Mouse (Mus musculus): ENCODE results near the gene Ints7. TPM values are rescaled to one million over a fixed set of nuclear protein-coding genes. Genes with fewer than 3 reads are reported as not detected.
A peak's percentile ranks its signal among the peaks of the same experiment; 100 is the strongest.

The Ints7 gene
- polyA plus RNA-seq, 1 experiment: 37.1 TPM

DNA sequence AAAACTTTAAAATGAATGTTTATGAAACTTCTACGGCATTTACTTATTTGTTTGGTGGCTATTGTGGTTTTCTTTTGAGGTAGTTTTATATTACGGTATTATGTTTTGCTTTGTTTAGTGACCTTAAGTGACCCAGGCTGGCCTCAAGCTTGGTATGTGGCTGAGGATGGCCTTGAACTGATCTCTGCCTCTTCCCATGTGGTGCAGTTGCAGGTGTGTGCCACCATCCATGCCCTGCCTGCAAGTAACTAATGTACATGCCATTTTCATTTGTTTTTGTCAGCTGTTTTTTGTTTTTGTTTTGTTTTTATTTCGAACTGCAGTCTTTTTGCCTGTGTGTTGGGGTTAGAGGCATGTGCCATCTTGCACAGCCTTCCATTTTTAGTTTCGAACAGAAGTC lies 6.2 kb downstream of the Ints7 start:
- TF ChIP-seq CTCF (IDR thresholded peaks at IDR 0.05; ENCODE audit: borderline replicate concordance, insufficient read depth, low read length): no peak
- Histone ChIP-seq H3K4me1 (ENCODE audit: control insufficient read depth, insufficient read depth, low read length) (peaks cover 8% of the 10 kb centered on the region), H3K4me3 (ENCODE audit: insufficient read depth, low read length) (no peak overlapping the region), H3K27ac (ENCODE audit: insufficient read depth, low read length) (no peak overlapping the region)

DNA sequence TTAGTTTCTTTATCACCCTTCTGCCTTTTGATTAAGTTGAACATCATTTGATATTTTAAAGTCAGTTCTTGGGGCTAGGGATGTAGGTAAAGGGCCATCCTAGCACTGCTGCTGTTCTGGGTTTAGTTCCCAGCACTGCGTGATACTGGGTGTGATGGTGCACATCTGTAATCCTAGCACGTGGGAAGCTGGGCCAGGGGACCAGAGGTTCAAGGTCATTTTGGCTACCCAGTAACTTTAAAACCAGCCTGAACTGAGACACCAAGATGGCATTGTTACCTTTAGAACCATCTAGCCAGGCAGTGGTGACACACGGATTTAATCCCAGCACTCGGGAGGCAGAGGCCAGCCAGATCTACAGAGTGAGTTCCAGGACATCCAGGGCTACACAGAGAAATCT lies 8.4 kb downstream of the Ints7 start:
- H3K4me1 ChIP-seq (ENCODE audit: control insufficient read depth, insufficient read depth, low read length): no peaks in the 10 kb centered on the region
- no peak for TF ChIP-seq CTCF (IDR thresholded peaks at IDR 0.05; ENCODE audit: borderline replicate concordance, insufficient read depth, low read length)
- no peak for TF ChIP-seq POLR2A (IDR thresholded peaks at IDR 0.05; ENCODE audit: low read depth, low read length)
- H3K4me3 ChIP-seq (ENCODE audit: insufficient read depth, low read length): no peak overlapping the region
- H3K27ac ChIP-seq (ENCODE audit: insufficient read depth, low read length): no peak overlapping the region

DNA sequence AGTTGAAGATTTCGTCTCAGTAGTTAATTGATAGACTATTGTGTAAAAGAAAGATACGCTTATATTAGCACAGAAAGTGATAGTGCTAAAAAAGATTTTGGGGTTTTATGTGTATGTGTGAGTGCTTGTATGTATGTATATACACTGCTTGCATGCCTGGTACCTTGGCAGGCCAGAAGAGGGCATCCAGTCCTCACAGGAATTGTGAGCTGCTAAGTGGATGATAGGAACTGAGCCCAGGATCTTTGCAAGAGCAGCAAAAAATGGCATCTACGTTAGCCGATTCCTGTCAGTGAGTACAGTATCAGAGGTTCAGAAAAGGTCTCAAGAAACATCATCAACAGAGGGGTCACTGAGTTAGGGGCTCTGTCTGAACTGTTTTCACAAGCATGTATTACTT lies 9.0 kb downstream of the Ints7 start:
- no peaks in the 10 kb centered on the region for H3K4me1 ChIP-seq (ENCODE audit: control insufficient read depth, insufficient read depth, low read length)
- H3K4me3 ChIP-seq (ENCODE audit: insufficient read depth, low read length): no peak overlapping the region
- TF ChIP-seq POLR2A (IDR thresholded peaks at IDR 0.05; ENCODE audit: low read depth, low read length) (no peak), CTCF (IDR thresholded peaks at IDR 0.05; ENCODE audit: borderline replicate concordance, insufficient read depth, low read length) (peak; percentile 37; the same call in 1 of the 2 replicates)
- no peak overlapping the region for H3K27ac ChIP-seq (ENCODE audit: insufficient read depth, low read length)

GRCm38 (mm10) chr1:191585704-191586103 lies 10.3 kb downstream of the Ints7 start:
- Histone ChIP-seq H3K4me3 (ENCODE audit: insufficient read depth, low read length) (no peak overlapping the region), H3K4me1 (ENCODE audit: control insufficient read depth, insufficient read depth, low read length) (no peaks in the 10 kb centered on the region), H3K27ac (ENCODE audit: insufficient read depth, low read length) (no peak overlapping the region)
- TF ChIP-seq CTCF (IDR thresholded peaks at IDR 0.05; ENCODE audit: borderline replicate concordance, insufficient read depth, low read length) (no peak), POLR2A (IDR thresholded peaks at IDR 0.05; ENCODE audit: low read depth, low read length) (no peak)

DNA sequence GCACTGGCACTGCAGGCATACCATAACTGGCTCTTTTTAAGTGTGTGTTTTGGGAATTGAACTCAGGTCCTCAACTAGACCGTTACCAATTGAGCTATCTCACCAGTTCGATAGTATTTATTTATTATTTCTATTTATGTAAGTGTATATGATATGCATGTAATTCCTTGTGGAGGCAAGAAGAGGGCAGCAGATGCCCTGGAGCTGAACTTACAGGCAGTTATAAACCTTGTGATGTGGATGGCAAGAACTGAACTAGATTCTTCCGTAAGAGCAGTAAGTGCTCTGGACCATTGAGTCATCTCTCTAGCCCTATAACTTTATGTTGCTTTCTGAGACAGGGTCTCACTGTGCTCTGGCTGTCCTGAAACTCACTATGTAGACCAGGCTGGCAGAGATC lies 11.6 kb downstream of the Ints7 start:
- no peak overlapping the region for H3K27ac ChIP-seq (ENCODE audit: insufficient read depth, low read length)
- peaks cover 2% of the 10 kb centered on the region; the same call in 1 of the 2 replicates for H3K4me1 ChIP-seq (ENCODE audit: control insufficient read depth, insufficient read depth, low read length)
- H3K4me3 ChIP-seq (ENCODE audit: insufficient read depth, low read length): no peak overlapping the region
- TF ChIP-seq CTCF (IDR thresholded peaks at IDR 0.05; ENCODE audit: borderline replicate concordance, insufficient read depth, low read length) (no peak), POLR2A (IDR thresholded peaks at IDR 0.05; ENCODE audit: low read depth, low read length) (no peak)

DNA sequence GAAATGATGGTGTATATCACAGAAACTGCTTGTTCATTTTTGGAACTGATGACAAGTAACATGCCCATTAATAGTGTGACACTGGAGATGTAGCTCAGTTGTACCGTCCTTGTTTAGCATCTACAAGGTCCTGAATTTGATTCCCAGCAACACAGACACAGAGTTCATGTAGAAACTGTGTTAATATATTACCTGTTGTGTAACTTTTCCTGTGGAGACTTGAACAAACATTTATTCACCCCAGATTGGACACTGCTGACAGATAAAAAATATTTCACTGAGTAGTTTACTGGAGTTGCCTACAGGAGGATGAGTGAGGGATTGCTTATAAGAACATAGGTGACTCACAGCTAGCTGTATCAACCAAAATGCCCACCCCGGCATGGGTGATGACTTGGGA lies 13.3 kb downstream of the Ints7 start:
- H3K4me1 ChIP-seq (ENCODE audit: control insufficient read depth, insufficient read depth, low read length): peaks cover 8% of the 10 kb centered on the region; the same call in 1 of the 2 replicates
- TF ChIP-seq CTCF (IDR thresholded peaks at IDR 0.05; ENCODE audit: borderline replicate concordance, insufficient read depth, low read length) (no peak), POLR2A (IDR thresholded peaks at IDR 0.05; ENCODE audit: low read depth, low read length) (no peak)
- no peak overlapping the region for H3K4me3 ChIP-seq (ENCODE audit: insufficient read depth, low read length)
- H3K27ac ChIP-seq (ENCODE audit: insufficient read depth, low read length): no peak overlapping the region

GRCm38 (mm10) chr1:191592016-191592720 lies 16.7 kb downstream of the Ints7 start:
- peak overlapping the region; percentile 51 for H3K27ac ChIP-seq (ENCODE audit: insufficient read depth, low read length)
- H3K4me3 ChIP-seq (ENCODE audit: insufficient read depth, low read length): no peak overlapping the region
- H3K4me1 ChIP-seq (ENCODE audit: control insufficient read depth, insufficient read depth, low read length): peaks cover 8% of the 10 kb centered on the region; the same call in 1 of the 2 replicates
- no peak for TF ChIP-seq CTCF (IDR thresholded peaks at IDR 0.05; ENCODE audit: borderline replicate concordance, insufficient read depth, low read length)
- TF ChIP-seq POLR2A (IDR thresholded peaks at IDR 0.05; ENCODE audit: low read depth, low read length): no peak

- Histone ChIP-seq H3K4me1 (ENCODE audit: control insufficient read depth, insufficient read depth, low read length) (peaks cover 8% of the 10 kb centered on the region; the same call in 1 of the 2 replicates), H3K4me3 (ENCODE audit: insufficient read depth, low read length) (no peak overlapping the region), H3K27ac (ENCODE audit: insufficient read depth, low read length) (no peak overlapping the region)
- TF ChIP-seq POLR2A (IDR thresholded peaks at IDR 0.05; ENCODE audit: low read depth, low read length) (no peak), CTCF (IDR thresholded peaks at IDR 0.05; ENCODE audit: borderline replicate concordance, insufficient read depth, low read length) (no peak)
Measured at GRCm38 (mm10) chr1:191596076-191596475, 20.6 kb downstream of the Ints7 start.

GRCm38 (mm10) chr1:191599210-191599609 lies 23.8 kb downstream of the Ints7 start:
- Histone ChIP-seq H3K4me3 (ENCODE audit: insufficient read depth, low read length) (no peak overlapping the region), H3K27ac (ENCODE audit: insufficient read depth, low read length) (no peak overlapping the region), H3K4me1 (ENCODE audit: control insufficient read depth, insufficient read depth, low read length) (no peaks in the 10 kb centered on the region)
- TF ChIP-seq CTCF (IDR thresholded peaks at IDR 0.05; ENCODE audit: borderline replicate concordance, insufficient read depth, low read length) (no peak), POLR2A (IDR thresholded peaks at IDR 0.05; ENCODE audit: low read depth, low read length) (no peak)

DNA sequence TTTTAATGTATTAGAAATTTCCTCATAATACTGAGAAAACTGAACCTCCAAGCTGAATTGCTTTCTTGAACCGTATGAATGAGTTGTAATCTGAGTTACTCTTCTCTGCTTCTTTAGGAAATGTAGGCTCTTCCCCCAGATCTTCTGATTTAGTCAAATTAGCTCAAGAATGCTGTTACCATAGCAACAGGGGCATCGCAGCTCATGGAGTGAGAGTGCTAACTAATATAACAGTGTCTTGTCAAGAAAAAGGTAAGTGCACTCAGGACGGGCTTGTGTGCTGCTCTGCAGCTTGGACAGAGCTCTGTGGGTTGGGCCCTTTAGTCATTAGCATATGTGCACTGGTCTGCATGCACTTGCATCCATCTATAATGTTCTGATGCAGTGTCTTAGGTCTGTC lies 29.3 kb downstream of the Ints7 start:
- no peak for TF ChIP-seq CTCF (IDR thresholded peaks at IDR 0.05; ENCODE audit: borderline replicate concordance, insufficient read depth, low read length)
- TF ChIP-seq POLR2A (IDR thresholded peaks at IDR 0.05; ENCODE audit: low read depth, low read length): no peak

More for the DNA sequence above, 29.3 kb downstream of the Ints7 start:
- no peak overlapping the region for H3K27ac ChIP-seq (ENCODE audit: insufficient read depth, low read length)
- H3K4me3 ChIP-seq (ENCODE audit: insufficient read depth, low read length): no peak overlapping the region
- H3K4me1 ChIP-seq (ENCODE audit: control insufficient read depth, insufficient read depth, low read length): no peaks in the 10 kb centered on the region

All from embryonic fibroblast, embryonic 13.5 days (primary cell).